Mouse (Mus musculus): ENCODE measurements around the gene Ppfia2. TPM values are rescaled to one million over a fixed set of nuclear protein-coding genes. Genes with fewer than 3 reads are reported as not detected.

Ppfia2 gene
- polyA plus RNA-seq, 1 experiment: 1.1 TPM

DNA sequence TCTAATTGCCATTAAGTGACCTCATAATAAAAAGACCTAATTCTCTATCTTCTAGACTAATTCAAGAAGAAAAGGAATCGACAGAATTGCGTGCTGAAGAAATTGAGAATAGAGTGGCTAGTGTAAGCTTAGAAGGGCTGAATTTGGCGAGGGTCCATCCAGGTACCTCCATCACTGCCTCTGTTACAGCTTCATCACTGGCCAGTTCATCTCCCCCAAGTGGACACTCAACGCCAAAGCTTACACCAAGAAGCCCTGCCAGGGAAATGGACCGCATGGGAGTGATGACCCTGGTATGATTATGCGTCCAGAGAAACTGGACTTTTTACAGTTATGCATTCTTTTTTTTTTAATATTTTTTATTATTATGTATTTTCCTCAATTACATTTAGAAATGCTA lies 388.0 kb downstream of the Ppfia2 start:
- H3K27me3 ChIP-seq (ENCODE audit: control insufficient read depth, insufficient read depth, low read length): no peaks in the 10 kb centered on the region
- no peak for TF ChIP-seq POLR2A (IDR thresholded peaks at IDR 0.05; ENCODE audit: control insufficient read depth, low read depth, low read length)
- no peak for TF ChIP-seq CTCF (IDR thresholded peaks at IDR 0.05; ENCODE audit: control insufficient read depth, insufficient read depth, insufficient replicate concordance, low read depth, low read length)
- H3K36me3 ChIP-seq (ENCODE audit: control insufficient read depth, insufficient read depth, low read length): no peaks in the 10 kb centered on the region

DNA sequence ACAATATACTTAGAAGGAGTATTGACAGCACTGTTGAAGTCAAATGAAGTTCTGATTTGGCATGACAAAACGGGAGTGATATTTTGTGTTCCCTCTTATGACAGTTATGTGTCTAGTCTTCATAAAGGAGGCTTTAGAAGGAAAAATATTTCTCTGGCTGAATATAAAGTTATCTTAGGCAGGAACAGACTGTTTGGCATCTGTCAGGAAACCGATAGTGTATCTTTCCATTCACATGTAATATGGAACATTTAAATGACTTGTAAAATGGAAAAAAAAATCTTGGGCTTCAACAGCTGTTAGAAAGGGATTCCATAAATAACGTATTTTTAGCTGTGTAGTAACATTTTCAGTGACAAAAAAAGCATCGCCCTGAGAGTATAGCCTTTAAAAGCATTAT lies 400.1 kb downstream of the Ppfia2 start:
- no peak overlapping the region for H3K4me3 ChIP-seq (ENCODE audit: control insufficient read depth, low read depth, low read length)
- TF ChIP-seq CTCF (IDR thresholded peaks at IDR 0.05; ENCODE audit: control insufficient read depth, insufficient read depth, insufficient replicate concordance, low read depth, low read length) (no peak), POLR2A (IDR thresholded peaks at IDR 0.05; ENCODE audit: control insufficient read depth, low read depth, low read length) (no peak)
- H3K27ac ChIP-seq (ENCODE audit: control insufficient read depth, insufficient read depth, low read depth, low read length): no peak overlapping the region
- H3K36me3 ChIP-seq (ENCODE audit: control insufficient read depth, insufficient read depth, low read length): no peaks in the 10 kb centered on the region
- no peaks in the 10 kb centered on the region for H3K4me1 ChIP-seq (ENCODE audit: control insufficient read depth, insufficient read depth, low read length)
- no peaks in the 10 kb centered on the region for H3K27me3 ChIP-seq (ENCODE audit: control insufficient read depth, insufficient read depth, low read length)

More for the DNA sequence above, 388.0 kb downstream of the Ppfia2 start:
- Histone ChIP-seq H3K4me1 (ENCODE audit: control insufficient read depth, insufficient read depth, low read length) (no peaks in the 10 kb centered on the region), H3K27ac (ENCODE audit: control insufficient read depth, insufficient read depth, low read depth, low read length) (no peak overlapping the region), H3K4me3 (ENCODE audit: control insufficient read depth, low read depth, low read length) (no peak overlapping the region)

DNA sequence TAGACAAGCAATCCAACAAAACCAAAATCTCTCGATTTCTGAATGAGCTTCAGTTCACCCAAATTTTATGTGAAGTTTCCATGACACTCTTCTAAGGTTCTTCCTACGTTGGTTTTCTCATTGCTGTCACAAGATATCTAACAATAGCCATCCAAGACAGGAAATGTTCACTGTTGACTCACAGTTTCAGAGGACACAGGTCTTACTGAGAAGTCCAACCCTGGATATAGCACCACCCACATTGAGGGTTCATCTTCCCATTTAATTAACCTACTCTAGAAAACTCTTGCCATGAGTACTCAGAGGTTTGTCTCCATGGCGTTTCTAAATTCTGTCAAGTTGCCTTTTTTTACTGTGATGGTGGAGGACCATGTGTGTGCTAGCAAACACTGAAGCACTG lies 401.7 kb downstream of the Ppfia2 start:
- Histone ChIP-seq H3K4me1 (ENCODE audit: control insufficient read depth, insufficient read depth, low read length) (no peaks in the 10 kb centered on the region), H3K36me3 (ENCODE audit: control insufficient read depth, insufficient read depth, low read length) (no peaks in the 10 kb centered on the region), H3K27me3 (ENCODE audit: control insufficient read depth, insufficient read depth, low read length) (no peaks in the 10 kb centered on the region), H3K4me3 (ENCODE audit: control insufficient read depth, low read depth, low read length) (no peak overlapping the region), H3K27ac (ENCODE audit: control insufficient read depth, insufficient read depth, low read depth, low read length) (no peak overlapping the region)
- no peak for TF ChIP-seq CTCF (IDR thresholded peaks at IDR 0.05; ENCODE audit: control insufficient read depth, insufficient read depth, insufficient replicate concordance, low read depth, low read length)
- TF ChIP-seq POLR2A (IDR thresholded peaks at IDR 0.05; ENCODE audit: control insufficient read depth, low read depth, low read length): no peak

DNA sequence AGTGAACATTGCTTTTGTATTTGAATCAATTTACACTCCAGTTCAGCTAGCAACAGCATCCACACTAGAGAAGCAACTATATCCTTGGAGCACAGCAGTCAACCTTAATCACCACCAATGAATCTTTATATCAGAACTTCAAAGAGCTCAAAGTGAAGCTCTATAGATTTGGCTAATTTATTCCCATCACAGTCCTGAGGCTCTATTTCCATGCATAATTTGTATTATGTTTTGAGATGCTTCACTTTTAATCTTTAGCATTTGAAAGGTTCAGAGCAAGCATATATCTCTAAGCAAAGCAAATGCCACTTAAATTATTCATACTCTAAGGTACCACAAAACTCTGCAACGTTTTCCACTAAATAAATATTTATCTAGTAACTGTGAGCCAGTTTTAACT lies 402.6 kb downstream of the Ppfia2 start:
- Histone ChIP-seq H3K27ac (ENCODE audit: control insufficient read depth, insufficient read depth, low read depth, low read length) (no peak overlapping the region), H3K36me3 (ENCODE audit: control insufficient read depth, insufficient read depth, low read length) (no peaks in the 10 kb centered on the region), H3K27me3 (ENCODE audit: control insufficient read depth, insufficient read depth, low read length) (no peaks in the 10 kb centered on the region), H3K4me3 (ENCODE audit: control insufficient read depth, low read depth, low read length) (no peak overlapping the region), H3K4me1 (ENCODE audit: control insufficient read depth, insufficient read depth, low read length) (no peaks in the 10 kb centered on the region)
- TF ChIP-seq CTCF (IDR thresholded peaks at IDR 0.05; ENCODE audit: control insufficient read depth, insufficient read depth, insufficient replicate concordance, low read depth, low read length) (no peak), POLR2A (IDR thresholded peaks at IDR 0.05; ENCODE audit: control insufficient read depth, low read depth, low read length) (no peak)

DNA sequence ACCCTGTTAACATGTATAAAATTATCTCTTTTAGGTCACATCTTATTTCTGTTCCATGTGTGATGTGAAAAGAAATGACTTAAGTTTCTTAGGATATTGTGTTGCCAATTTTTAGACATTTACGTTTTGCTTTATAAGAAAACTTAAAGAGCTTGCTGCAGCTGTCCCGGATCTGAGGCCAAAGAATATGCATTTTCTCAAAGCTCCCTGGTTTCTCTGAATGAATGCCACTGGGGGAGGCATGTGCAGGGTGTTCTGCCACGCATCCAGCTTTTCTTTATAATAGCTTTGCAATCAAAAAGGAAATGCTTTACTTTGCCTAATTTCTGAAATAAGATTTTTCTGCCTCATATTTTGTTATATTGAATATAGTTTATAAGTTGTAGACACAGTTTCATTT lies 411.2 kb downstream of the Ppfia2 start:
- H3K4me1 ChIP-seq (ENCODE audit: control insufficient read depth, insufficient read depth, low read length): no peaks in the 10 kb centered on the region
- H3K27me3 ChIP-seq (ENCODE audit: control insufficient read depth, insufficient read depth, low read length): no peaks in the 10 kb centered on the region
- TF ChIP-seq CTCF (IDR thresholded peaks at IDR 0.05; ENCODE audit: control insufficient read depth, insufficient read depth, insufficient replicate concordance, low read depth, low read length): no peak
- no peak for TF ChIP-seq POLR2A (IDR thresholded peaks at IDR 0.05; ENCODE audit: control insufficient read depth, low read depth, low read length)
- H3K4me3 ChIP-seq (ENCODE audit: control insufficient read depth, low read depth, low read length): no peak overlapping the region
- no peaks in the 10 kb centered on the region for H3K36me3 ChIP-seq (ENCODE audit: control insufficient read depth, insufficient read depth, low read length)
- no peak overlapping the region for H3K27ac ChIP-seq (ENCODE audit: control insufficient read depth, insufficient read depth, low read depth, low read length)

DNA sequence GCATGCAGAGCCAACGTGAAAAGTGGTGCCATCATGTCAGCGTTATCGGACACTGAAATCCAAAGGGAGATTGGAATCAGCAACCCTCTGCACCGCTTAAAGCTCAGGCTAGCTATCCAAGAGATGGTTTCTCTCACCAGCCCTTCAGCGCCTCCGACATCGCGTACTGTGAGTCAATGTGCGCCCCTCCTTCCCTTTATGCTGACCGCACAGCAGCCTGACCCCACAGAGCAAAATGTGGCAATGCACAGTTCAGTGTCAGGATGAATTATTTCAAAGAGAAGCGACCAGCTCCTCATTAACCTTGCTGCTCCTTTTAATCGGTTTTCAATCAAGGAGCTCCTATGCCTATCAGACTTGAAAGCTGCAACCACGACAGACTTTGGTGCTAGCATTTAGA lies 426.2 kb downstream of the Ppfia2 start:
- H3K27me3 ChIP-seq (ENCODE audit: control insufficient read depth, insufficient read depth, low read length): no peaks in the 10 kb centered on the region
- TF ChIP-seq CTCF (IDR thresholded peaks at IDR 0.05; ENCODE audit: control insufficient read depth, insufficient read depth, insufficient replicate concordance, low read depth, low read length) (no peak), POLR2A (IDR thresholded peaks at IDR 0.05; ENCODE audit: control insufficient read depth, low read depth, low read length) (no peak)
- no peak overlapping the region for H3K4me3 ChIP-seq (ENCODE audit: control insufficient read depth, low read depth, low read length)
- H3K4me1 ChIP-seq (ENCODE audit: control insufficient read depth, insufficient read depth, low read length): no peaks in the 10 kb centered on the region
- no peaks in the 10 kb centered on the region for H3K36me3 ChIP-seq (ENCODE audit: control insufficient read depth, insufficient read depth, low read length)
- H3K27ac ChIP-seq (ENCODE audit: control insufficient read depth, insufficient read depth, low read depth, low read length): no peak overlapping the region

DNA sequence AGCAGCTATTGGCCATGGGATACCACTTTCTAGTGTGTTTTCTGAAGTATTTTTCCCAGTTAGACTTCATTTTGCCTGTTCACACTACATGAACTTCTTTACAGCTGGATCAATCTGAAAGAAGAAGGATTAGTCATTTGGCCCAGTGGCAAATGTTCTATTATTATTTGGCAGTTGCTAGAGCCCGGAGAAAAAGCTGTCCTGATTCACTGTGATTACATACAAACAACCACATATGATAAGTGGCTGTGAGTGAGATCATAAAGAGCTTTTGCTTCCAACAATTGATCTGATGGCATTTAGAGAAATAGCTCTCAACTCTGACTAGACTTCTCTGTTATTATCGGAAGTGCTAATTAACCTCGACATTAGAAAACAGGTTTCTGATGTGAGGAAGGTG lies 440.0 kb downstream of the Ppfia2 start:
- H3K27me3 ChIP-seq (ENCODE audit: control insufficient read depth, insufficient read depth, low read length): no peaks in the 10 kb centered on the region
- H3K4me3 ChIP-seq (ENCODE audit: control insufficient read depth, low read depth, low read length): no peak overlapping the region
- no peaks in the 10 kb centered on the region for H3K4me1 ChIP-seq (ENCODE audit: control insufficient read depth, insufficient read depth, low read length)
- no peak overlapping the region for H3K27ac ChIP-seq (ENCODE audit: control insufficient read depth, insufficient read depth, low read depth, low read length)
- TF ChIP-seq POLR2A (IDR thresholded peaks at IDR 0.05; ENCODE audit: control insufficient read depth, low read depth, low read length): no peak
- no peak for TF ChIP-seq CTCF (IDR thresholded peaks at IDR 0.05; ENCODE audit: control insufficient read depth, insufficient read depth, insufficient replicate concordance, low read depth, low read length)
- no peaks in the 10 kb centered on the region for H3K36me3 ChIP-seq (ENCODE audit: control insufficient read depth, insufficient read depth, low read length)

DNA sequence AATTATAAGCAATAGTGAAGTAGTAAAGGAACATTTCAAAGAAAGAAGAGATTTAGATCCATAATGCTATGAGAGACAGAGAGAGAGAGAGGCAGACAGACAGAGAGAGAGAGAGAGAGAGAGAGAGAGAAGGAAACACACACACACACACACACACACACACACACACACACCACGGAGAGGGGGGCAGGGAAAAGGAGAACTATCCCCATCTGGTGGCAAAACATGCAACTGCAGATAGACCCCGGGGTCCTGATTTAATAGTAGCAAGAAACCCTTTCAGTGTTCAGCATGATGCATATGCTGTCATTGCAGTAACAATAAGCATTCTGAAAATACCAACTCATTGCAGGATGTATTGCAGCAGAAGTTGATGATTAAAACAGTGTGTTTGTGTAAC lies 442.9 kb downstream of the Ppfia2 start:
- no peaks in the 10 kb centered on the region for H3K4me1 ChIP-seq (ENCODE audit: control insufficient read depth, insufficient read depth, low read length)
- no peaks in the 10 kb centered on the region for H3K27me3 ChIP-seq (ENCODE audit: control insufficient read depth, insufficient read depth, low read length)
- no peaks in the 10 kb centered on the region for H3K36me3 ChIP-seq (ENCODE audit: control insufficient read depth, insufficient read depth, low read length)
- H3K27ac ChIP-seq (ENCODE audit: control insufficient read depth, insufficient read depth, low read depth, low read length): no peak overlapping the region
- no peak overlapping the region for H3K4me3 ChIP-seq (ENCODE audit: control insufficient read depth, low read depth, low read length)
- no peak for TF ChIP-seq POLR2A (IDR thresholded peaks at IDR 0.05; ENCODE audit: control insufficient read depth, low read depth, low read length)
- TF ChIP-seq CTCF (IDR thresholded peaks at IDR 0.05; ENCODE audit: control insufficient read depth, insufficient read depth, insufficient replicate concordance, low read depth, low read length): no peak

Data from testis, adult 2 months (tissue).